Mouse (Mus musculus): ENCODE data around the gene Cul5.
A peak's percentile ranks its signal among the peaks of the same experiment; 100 is the strongest.

Gene Cul5

DNA sequence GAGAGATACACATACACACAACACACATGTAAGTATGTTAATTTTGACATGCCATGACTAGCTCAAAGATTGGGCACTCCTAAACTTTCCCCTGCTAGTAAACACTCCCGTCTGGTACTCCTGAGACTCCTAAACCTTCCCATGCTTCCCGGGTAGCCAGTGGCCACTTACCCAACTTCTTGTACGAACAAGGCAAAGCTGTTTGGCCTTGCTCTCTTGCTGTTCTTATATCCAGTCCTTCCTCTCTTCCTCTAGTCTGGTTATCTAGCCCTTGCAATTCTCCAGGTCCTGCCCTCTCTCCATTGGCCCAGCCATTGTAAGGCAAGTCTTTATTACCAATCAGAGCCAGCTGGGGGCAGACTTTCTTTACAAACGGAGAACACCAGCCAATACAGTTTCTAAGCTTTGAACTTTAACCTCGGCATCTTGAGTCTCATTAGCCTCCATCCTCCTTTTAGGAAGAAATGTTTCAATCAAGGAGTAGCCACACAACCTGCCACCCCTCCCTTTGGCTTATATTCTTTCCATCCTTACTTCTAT lies at the start of gene Cul5:
Cul5 (minus strand) TSS at position 335 of the 540 bp plus-strand sequence.
- DNase-seq (ENCODE audit: low spot score in 2 of 2): peak in 1 of 2 experiments; percentile 6

DNA sequence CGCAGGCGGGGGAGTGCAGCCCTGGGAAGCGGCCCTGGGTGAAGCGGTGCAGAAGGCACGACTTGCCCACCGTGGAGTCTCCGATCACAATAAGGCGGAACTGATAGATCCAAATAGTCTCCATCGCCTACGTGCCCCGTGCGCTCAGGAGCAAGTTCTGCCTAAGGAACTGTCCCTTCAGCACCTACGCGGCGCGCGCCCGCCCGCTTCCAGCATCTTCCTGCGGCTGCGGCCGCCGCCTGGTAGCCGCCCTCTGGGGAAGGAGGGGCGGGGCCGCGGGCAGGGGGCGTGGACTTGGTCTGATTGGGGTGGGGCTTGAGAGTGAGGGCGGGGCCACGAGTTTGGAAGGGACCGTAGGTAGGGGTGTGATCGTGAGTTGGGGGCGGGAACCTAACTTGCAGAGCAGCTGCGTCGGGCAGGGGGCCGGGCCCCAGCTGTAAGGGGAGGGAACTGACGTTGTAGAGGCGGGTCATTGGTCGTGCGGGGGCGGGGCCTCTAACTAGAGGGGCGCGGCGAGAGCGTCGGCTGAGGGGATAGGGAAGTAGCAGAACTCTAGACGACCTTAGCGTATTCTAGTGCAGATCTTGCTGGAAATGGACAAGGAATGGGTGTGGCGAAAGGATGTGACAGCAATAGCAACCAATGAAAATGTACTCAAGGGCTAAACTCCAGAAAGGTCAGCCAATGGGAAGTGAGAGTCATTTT lies 36.3 kb upstream of the Cul5 start, which contains the start of gene Rab39:
Rab39 (minus strand) TSS at position 241 of the 705 bp plus-strand sequence.
- peak; percentile 68 to 85 for DNase-seq (ENCODE audit: low spot score in 2 of 2)

DNA sequence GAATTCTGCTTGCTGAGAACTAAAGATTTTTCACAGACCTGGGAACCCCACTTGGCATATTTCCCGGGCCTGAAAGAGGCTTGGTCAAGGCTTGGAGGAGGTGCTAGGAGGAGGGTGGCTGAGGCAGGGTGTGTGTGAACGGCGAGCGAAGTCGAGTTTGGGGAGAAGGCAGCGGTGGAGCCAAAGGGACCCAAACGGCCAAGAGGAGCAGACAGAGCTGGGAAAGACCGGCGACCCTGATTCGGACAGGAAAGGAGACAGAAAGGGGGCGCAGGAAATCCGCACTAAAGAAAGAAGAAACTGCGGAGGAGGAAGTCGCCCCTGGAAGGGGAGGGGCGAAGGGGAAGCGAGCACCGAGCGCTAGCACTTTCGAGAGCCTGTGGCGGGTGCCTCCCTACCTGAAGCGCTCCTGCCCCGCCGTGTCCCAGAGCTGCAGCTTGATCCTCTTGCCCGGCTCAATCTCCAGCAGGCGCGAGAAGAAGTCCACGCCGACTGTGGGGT lies 35.7 kb upstream of the Cul5 start:
- DNase-seq (ENCODE audit: low spot score in 2 of 2): peak in 1 of 2 experiments; percentile 32

DNA sequence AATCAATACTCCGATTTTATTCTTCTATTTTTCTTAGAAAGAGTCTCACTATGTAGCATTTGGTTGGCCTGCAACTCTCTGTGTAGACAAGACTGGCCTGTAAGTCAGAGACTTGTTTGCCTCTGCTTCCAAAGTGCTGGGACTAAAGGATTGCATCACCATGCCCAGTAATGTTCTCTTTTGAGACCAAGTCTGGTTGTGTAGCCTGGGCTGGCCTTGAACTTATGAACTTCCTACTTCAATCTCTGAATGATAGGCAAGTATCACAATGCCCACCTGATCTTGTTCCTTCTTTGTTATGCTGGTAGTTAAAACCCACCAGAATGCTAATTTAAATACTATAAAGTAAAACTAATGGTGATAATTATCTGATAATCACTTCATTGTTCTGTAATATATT lies 33.2 kb upstream of the Cul5 start:
- no peak for DNase-seq (ENCODE audit: low spot score in 2 of 2)

DNA sequence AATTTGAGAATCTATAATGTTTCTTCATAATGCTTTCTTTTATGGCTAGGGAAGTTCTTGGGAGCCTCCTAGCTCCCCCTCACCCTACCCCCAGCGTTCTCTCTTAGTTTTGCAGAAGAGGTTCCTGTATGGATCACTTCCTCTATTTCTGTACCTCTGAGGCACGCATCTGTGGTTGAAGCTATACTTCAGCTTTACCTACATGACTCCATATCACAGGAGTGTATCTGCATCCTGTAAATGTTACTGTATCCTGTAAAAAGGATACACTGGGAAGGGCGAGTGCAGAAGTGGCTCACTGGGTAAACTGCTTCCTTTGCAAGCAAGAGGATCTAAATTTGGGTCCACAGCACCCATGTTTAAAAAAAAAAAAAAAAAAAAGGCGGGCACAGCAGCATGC lies 30.7 kb upstream of the Cul5 start:
- no peak for DNase-seq (ENCODE audit: low spot score in 2 of 2)

DNA sequence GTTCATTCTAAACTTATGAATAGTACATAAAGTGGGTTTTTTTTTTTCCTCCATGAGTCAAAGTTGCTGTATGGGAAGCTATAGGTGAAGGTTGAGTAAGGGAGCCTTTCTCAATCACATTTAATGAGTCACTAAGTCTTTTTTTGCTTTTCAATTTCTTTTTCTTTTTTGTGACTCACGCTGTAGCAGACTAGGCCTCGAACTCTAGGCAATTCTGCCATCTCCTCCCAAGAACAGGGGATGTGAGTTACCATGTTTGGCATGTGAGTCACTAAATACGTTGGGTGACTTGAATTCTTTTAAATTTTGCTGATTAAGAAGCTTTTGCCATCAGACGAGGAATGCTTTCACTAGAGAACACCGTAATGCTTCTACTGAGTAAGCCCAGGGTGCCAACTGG lies 26.0 kb upstream of the Cul5 start:
- DNase-seq (ENCODE audit: low spot score in 2 of 2): no peak

DNA sequence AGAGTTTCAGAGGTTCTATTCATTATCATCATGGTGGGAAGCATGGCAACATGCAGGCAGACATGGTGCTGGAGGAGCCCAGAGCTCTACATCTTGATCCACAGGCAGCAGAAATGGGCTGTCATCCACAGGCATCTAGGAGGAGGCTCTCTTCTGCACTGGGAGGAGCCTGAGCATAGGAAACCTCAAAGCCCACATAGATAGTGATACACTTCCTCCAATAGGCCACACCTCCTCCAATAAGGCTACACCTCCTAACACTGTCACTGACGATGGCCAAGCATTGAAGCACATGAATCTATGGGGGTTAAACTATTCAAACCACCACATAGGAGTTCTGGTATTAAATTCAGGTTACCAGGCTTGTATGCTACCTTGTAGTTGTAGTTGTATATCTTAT lies 23.9 kb upstream of the Cul5 start:
- no peak for DNase-seq (ENCODE audit: low spot score in 2 of 2)

DNA sequence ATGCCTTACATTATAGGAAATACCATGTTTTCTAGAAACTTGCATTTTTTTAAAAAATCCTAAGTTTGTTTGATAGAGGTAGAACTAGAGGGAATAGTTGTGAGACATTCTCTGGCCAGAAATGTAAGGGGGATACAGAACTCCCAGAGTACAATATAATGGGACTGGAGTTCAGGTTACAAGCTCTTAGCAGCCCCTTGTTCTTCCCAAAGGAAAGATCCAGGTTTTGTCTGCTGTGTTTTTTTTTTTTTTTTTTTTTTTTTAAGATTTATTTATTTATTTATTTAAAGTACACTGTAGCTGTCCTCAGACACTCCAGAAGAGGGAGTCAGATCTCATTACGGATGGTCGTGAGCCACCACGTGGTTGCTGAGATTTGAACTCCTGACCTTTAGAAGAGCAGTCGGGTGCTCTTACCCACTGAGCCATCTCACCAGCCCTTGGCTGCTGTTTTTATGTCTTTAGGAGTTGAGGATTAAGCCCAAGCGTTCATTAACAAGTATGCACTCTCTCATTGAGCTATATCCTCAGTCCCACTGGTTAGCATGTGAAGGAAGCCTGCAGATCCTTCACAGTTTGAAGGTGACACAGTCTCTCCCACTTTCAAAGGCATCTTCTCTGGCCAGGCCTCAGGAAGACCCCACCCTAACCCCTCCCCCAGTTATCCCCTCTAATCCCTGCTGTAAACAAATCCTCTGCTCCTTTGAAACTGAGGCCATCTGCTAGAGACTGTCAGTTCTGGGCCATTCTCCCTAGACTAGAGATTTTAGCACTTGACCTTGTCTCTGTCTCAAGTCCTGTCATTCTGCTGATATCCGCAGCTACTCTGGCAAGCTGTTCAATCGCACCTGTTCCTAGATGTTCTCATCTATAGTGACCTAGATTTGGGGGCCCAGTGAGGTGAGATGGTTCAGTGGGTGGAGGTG lies 22.2 kb upstream of the Cul5 start:
- no peak for DNase-seq (ENCODE audit: low spot score in 2 of 2)

DNA sequence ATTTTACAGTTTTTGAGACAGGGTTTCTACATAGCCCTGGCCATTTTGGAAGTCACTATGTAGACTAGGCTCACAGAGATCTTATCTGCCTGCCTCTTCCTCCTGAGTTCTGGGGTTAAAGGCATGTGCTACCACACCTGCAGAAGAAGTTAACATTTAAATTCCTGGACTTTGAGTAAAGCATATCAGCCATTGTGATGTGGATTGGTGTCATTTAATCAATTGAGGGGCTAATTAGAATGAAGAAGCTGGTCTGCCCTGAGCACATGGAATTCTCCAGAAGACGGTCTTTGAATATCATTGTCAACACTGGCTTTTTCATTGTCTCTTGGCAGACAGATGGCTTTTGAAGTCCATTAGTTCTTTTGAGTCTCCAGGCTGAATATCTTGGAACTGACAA lies 11.0 kb upstream of the Cul5 start:
- DNase-seq (ENCODE audit: low spot score in 2 of 2): no peak

DNA sequence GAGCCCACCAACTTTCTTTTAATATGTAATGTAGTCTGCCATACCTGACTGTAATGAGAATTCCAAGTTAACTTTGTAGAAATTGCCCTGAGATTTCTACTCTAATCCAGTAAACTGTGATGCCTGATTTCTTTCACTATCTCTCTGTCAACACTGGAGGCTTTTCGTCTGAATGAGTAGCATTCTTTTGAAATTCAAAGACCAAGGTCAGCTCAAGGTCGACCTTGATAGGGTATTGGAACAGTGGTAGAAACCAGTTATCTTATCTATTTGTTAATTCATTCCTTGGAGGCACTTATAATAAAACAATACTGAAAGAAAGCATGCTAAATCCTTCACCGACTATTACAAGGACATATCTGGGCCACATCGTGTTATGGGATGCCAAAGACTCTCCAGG lies 7.1 kb upstream of the Cul5 start:
- DNase-seq (ENCODE audit: low spot score in 2 of 2): no peak

DNA sequence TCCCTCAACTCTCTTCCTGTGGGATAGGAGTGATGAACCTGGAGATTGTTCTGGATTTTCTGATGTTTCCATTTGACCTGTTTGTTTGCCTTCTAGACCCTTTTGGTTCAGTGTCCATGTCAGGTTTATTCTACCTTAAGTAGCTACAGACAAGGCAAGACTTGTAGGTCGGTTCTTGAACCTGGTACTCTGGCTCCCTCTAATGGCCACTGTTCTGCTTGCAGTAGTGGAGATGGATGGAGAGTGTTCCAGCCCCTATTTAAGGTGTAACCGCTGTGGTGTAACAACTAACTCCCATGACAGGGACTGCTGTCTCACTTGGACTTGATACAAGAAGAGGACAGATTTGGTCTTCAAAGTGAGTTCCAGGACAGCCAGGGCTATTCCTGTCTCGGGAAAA lies 3.8 kb upstream of the Cul5 start:
- peak in 1 of 2 experiments; percentile 59 for DNase-seq (ENCODE audit: low spot score in 2 of 2)

DNA sequence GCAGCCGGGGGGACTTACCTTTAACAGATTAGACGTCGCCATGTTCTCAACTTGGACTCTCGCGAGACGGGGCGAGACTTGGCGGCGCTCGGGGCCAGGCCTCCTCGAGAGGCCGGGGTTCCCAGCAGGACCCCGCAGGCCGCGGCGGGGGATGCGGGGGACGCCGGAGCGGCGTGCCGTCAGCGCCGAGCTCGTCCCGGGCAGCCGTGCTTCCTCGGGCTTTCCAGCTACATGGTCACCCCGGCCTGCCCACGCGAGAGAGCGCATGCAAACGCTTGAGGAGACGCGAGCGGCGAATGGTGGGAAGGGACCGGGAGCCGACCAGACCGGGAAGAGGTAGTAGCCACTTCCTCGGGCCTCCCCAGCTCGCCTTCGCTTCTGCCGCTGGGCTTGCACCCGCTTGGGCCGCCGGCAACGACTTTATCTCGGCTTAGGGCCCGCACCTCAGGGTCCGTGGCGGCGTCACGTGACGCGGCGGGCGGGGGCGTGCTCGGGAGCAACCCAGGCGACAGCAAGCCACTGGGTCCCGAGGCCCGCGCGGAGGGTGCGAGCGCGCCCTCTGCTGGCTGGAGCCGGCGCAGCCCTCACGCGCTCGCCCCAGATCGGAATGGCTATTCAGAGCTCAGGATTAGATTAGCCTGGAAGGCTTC lies 2.7 kb downstream of the Cul5 start:
- DNase-seq (ENCODE audit: low spot score in 2 of 2): peak; percentile 91 to 95

DNA sequence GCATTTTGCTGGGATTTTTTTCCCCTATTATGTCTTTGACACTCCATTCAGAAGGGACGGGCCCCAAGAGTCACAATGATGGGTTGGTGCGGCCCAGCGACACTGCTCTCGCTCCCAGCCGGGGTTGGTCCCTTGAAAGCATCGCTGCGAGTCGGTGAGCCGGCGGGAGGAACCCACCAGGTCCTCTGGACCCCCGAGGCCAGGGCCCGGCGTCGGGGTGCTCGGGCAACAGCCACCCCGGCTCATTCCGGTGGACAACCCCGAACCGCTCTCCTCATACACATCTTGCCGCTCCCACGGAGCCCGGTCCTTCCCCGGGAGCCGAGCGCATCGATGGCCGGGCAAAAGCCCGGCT lies 3.2 kb downstream of the Cul5 start:
- DNase-seq (ENCODE audit: low spot score in 2 of 2): peak in 1 of 2 experiments; percentile 27

DNA sequence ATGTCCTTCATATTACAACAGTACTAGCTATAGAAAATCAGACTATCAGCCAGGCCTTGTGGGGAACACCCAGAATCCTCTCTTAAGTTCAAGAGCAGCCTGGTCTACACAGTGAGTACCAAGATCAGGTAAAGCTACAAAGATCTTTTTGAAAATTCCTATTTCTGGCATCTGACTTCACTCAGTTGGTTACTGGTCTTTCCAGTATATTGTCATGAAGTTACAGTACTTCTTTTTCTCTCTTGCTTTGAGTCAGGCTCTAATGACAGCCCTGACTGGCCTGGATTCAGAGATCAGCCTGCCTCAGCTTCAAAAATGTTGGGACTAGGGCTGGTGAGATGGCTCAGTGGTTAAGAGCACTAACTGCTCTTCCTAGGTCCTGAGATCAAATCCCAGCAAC lies 4.4 kb downstream of the Cul5 start:
- no peak for DNase-seq (ENCODE audit: low spot score in 2 of 2)

DNA sequence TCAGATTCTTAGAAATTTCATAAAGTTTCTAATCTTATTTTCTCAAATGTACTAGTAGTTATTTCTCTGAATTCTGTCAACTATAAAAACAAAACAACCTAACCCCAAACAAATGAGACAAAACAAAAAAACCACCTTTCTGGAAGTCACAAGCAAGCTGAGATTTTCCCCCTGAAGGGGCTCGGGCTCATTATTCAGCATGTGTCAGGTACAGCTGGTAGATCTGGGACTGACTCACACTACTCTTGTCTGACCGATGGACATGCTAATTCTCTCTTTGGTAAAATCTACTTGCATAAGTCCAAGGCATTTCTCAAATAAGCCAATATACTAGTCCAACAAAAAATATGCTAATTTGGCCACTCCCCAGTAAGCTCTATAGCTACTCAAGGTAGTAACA lies 5.0 kb downstream of the Cul5 start:
- DNase-seq (ENCODE audit: low spot score in 2 of 2): no peak

DNA sequence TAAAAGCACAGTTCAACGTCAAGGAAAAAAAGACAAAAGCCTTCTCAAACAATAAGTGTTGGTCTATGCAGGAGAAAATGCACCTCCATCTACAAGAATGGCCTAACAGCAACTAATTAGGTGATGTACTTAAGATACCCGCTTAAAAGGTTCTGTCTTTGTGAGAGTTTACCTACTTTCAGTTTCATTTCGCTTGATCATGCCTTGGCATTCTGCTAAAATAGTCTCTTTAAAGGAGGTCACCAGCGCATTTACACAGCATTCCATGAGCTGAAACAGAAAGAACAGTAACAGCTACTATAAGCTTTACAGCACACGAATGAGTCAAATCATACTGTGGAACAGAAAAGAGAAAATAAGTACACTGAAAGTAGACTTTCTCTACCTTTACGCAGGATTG lies 35.0 kb downstream of the Cul5 start:
- no peak for DNase-seq (ENCODE audit: low spot score in 2 of 2)

DNA sequence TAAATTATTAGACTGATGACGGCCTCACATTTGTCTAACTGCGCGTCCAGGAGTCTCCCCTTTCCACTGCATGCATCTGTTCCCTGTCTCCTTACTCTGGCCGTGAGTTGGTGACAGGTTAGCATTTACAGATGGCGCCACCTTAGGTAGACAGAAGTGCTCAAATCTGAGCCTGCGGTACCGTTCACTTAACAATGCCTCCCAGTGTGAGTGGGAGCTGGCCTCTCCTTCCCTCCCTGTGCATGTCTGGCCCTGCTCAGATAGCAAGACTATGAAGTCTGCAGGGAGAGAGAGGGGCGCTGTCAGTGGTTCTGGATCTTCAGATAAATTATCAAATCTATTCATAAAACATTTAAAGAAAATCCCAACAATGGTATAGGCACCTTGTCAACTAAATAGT lies 54.6 kb downstream of the Cul5 start:
- no peak for DNase-seq (ENCODE audit: low spot score in 2 of 2)

DNA sequence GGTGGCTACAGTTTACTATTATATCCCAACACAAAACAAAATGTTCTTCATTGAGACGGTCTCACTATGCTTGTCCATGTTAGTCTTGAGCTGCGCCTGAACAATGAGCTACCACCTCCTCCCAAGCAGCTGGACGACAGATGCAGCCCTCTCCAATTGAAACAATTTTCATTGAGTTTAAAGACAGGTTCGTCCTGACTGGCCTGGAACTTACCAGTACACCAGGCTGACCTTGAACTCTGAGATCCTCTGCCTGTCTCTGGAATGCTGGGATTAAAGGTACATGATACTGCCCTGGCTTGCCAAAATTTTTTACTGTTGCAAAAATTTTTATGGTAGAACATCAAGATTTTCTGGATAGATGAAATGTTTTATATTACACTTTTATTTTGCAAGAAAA lies 55.5 kb downstream of the Cul5 start:
- DNase-seq (ENCODE audit: low spot score in 2 of 2): no peak

DNA sequence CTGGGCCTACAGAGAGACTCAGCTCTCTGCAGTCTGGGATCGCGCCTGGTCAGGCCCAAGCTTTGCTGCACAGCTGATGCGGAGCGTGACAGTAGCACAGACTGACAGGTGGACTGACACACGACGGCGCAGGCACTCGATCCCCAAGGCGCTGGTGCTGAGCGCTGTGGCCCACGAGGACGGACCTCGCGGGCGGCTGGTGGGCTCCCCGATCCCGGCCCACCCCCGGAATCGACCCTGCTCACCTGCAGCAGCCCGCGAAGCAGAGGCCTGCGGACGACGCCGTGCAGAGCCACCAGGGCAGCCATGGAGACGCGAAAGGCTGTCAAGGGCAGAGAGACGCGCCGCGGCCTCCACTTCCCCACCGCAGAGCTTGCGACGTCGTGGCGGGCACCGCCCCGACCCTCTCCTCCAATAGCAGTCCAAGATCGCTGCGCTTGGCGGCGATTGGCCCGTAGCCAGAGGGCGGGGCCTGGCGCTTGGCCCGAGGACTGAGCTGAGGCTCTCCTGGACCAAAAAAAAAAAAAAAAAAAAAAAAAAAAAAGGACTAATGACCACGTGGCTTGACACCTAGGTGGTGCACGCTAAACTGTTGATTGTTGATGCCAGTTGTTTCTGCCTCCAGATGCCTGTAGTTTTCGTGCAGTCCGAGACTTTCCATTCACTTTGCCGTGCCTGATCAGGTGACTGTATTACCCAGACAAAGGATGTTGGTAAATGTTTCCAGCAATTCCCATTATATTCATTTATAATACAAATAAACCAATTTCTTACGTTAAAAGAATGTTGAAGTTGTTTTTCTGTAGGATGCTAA lies 59.6 kb downstream of the Cul5 start, which contains the start of gene Acat1:
Acat1 (minus strand) TSS at position 415 of the 814 bp plus-strand sequence.
- DNase-seq (ENCODE audit: low spot score in 2 of 2): peak; percentile 94 to 98

DNA sequence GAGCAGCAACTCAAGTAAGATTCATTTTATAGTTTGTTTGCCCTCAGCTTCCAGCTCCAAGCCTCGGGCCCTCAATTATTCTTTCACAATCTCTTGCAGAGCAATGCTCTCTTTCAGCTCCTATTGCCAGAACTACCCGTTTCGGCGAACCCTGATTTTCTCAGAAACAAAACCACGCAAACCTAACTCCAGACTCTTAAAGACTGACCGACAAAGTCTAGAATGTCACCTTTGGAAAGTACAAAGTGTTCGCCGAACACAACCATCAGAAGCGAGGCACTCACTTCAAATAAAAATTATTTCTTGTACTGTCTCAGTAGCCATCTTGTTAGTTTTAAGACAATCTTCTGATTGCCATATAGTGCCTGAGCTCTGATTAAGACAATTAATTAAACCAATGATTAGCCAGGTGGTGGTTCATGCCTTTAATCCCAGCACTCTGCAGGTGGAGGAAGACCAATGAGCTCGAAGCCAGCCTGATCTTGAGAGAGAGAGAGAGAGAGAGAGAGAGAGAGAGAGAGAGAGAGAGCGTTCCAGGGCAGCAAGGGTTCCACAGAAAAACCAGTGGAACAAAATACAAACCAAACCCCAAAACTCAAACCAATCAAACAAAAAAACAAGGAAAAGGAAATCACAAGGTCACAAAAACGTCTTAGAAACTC lies 60.4 kb downstream of the Cul5 start:
- DNase-seq (ENCODE audit: low spot score in 2 of 2): no peak

DNA sequence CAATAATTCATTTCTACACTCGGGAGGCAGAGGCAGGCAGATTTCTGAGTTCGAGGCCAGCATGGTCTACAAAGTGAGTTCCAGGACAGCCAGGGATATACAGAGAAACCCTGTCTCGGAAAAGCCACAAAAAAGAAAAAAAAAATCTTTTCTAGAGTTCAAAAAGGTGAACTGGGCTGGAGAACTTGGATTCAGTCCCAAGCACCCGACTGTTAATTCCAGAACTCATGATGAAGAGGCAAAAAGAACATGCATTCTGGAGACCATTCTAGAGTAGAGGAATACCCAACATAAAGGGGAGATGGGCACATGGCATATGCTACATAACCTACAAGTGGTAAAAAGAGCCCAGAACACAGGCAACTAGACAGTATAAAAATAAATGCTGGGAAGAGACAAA lies 62.0 kb downstream of the Cul5 start:
- DNase-seq (ENCODE audit: low spot score in 2 of 2): no peak

All from cerebellum, postnatal 4 days (tissue).